Mouse (Mus musculus): ENCODE data around the gene Sirt7. TPM values are rescaled to one million over a fixed set of nuclear protein-coding genes. Genes with fewer than 3 reads are reported as not detected.
"Not testable (repeated sequence)": the region's sequence is repeated elsewhere in the genome, so short reads cannot be mapped to it uniquely, and the experiment has no call there.

Gene Sirt7
- polyA plus RNA-seq, 1 experiment from 2014 or later = 30.0 TPM

DNA sequence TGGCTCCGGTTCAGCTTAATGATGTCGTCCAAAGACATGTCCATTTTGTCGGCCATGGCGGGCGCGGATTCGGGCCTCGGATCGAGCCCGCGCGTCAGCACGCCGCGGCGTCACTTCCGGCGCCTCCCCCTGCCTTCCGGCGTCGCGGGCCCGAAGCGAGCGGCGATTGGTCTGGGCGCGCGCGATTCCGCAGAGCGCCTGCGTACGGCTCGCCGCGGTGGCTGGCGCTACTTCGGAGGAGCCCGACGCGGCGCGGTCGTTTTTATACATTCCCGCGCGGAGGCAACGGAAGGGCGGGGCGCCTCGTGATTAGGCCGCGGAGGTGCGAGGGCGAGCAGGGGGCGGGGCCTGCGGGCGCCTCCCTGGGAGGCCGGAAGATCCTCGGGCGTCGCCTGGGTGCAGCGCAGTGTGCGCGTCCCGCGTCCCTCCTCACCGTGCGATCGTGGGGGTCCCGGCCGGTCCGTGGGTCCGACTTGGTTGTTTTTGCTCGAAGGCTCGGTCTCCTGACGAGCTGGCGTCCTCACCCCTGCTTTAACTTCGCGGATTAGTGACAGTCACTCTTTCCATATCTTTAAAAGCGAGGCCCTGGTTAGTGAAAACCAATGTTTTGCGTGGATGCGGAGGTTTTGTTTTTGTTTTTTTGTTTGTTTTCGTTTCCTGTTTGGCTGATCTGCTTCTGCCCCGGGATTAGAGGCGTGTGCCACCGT lies 26.6 kb downstream of the Sirt7 start, which contains the start of the genes Alyref and Anapc11:
Gene Alyref, minus strand, starts transcription at position 83 of the 707 bp plus-strand sequence.
Gene Anapc11, plus strand, starts transcription at position 139 of the 707 bp plus-strand sequence.
- under 1% methylated on average over 88 of the region's 88 CpGs for WGBS
- Histone ChIP-seq H3K4me2 (peak within 1 kb of the TSS; percentile 98), H3K27me3 (no peaks in the 10 kb centered on the region), H3K36me3 (peaks cover 66% of the 10 kb centered on the region), H3K9me3 (no peaks in the 10 kb centered on the region), H3K9ac (peak within 1 kb of the TSS; percentile 99), H3K4me3 (peak within 1 kb of the TSS; percentile 98), H3K4me1 (peaks cover 27% of the 10 kb centered on the region), H3K27ac (peak within 1 kb of the TSS; percentile 94)
- peak; percentile 93 for ATAC-seq (ENCODE audit: insufficient number of reproducible peaks, insufficient read depth, low FRiP score, low TSS enrichment, low read depth)

DNA sequence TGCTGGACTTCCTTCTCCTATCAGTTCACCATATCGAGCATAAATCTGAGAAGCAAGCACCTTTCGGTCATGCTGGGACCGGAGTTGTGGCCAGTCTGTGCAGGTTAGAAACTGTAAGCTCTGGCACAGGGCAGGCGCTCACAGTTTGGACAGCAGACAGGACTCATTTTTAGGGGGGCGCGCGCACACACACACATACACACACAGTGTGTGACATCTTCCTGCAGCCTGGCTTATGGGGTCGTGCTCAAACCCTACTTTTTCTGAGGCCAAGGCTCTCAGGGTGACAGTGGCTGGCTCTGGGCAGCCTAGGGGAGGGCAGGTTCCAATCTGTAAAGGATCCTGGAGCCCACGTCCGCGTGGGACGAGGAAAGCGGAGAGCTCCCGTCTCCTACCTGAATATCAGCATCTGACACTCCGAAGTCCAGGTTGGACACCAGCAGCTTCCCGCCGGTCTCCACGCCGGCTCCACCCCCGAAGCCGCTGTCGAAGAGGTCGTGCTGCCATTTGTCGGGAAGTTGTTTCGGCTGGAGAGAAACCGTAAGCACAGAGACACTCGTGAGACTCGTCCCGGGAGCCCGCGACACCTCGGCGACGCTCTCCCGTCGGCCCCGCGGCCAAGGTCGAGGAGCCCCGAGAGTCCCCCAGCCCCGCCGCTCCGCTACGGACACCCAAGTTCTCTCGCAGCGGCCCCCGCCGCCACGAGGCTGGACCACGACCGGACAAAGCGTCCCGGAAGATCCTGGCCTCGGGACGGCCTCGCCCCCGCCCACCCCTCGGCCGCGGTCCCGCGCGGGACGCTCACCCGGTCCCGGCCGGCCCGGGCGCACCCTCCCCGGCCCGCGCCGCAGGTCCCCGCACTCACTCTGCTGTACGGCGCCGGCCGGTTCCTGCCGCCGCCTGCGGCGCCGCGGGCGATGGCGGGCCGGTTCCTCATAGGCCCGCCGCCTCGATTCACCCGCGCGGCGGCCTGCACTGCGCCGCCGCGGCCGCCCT lies 27.5 kb downstream of the Sirt7 start:
- Histone ChIP-seq H3K9ac (peak overlapping the region; percentile 99), H3K4me3 (peak overlapping the region; percentile 98), H3K27ac (peak overlapping the region; percentile 94), H3K36me3 (peaks cover 66% of the 10 kb centered on the region), H3K9me3 (no peaks in the 10 kb centered on the region), H3K4me1 (peaks cover 27% of the 10 kb centered on the region), H3K27me3 (no peaks in the 10 kb centered on the region), H3K4me2 (peak overlapping the region; percentile 98)
- whole genome bisulfite sequencing = 4% methylated on average over 95 of the region's 99 CpGs
- ATAC-seq (ENCODE audit: insufficient number of reproducible peaks, insufficient read depth, low FRiP score, low TSS enrichment, low read depth) = peak; percentile 49

DNA sequence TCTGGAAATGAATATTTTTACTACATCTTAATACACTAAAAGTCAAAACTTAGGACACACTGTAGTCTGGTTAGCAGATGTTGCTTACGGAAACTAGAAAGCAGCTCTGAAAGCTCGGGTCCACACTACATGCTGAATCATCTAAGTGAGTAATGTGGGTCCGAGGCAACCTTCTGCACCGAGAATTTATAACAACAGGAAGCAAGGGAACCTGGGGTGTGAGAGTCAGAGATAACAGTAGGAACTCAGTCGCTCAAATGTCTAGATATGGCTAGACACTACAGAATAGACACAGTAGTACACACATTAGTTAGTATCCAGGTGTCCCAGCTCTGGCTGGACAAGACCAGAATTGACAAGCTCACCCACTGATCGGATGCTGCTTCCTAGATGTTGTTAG lies 36.5 kb downstream of the Sirt7 start:
- no peak for ATAC-seq (ENCODE audit: insufficient number of reproducible peaks, insufficient read depth, low FRiP score, low TSS enrichment, low read depth)
- 95% methylated on average over 6 of the region's 6 CpGs for WGBS
- Histone ChIP-seq H3K9ac (no peak overlapping the region), H3K27me3 (no peaks in the 10 kb centered on the region), H3K36me3 (peaks cover 96% of the 10 kb centered on the region), H3K4me3 (no peak overlapping the region), H3K27ac (no peak overlapping the region), H3K4me1 (no peaks in the 10 kb centered on the region), H3K4me2 (no peak overlapping the region), H3K9me3 (peaks cover 4% of the 10 kb centered on the region; the same call in 1 of the 2 replicates)

DNA sequence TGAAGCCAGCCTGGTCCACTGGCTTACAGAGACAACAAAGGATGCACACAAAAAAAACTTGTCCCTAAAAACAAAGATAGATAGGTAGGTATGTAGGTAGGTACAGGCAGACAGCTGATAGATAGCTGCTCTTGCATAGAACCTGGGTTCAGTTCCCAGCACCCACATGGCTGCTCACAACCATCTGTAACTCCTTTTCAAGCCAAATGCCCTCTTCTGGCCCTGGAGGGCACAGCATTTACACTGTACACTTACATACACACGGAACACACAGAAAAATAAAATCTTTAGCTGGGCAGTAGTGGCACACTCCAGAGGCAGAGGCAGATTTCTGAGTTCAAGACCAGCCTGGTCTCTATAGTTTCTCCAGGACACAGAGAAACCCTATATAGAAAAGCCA lies 41.1 kb downstream of the Sirt7 start:
- Histone ChIP-seq H3K9me3 (peaks cover 4% of the 10 kb centered on the region; the same call in 1 of the 2 replicates), H3K27ac (no peak overlapping the region), H3K4me1 (peaks cover 22% of the 10 kb centered on the region), H3K9ac (no peak overlapping the region), H3K27me3 (no peaks in the 10 kb centered on the region), H3K4me3 (no peak overlapping the region), H3K36me3 (peaks cover 63% of the 10 kb centered on the region), H3K4me2 (no peak overlapping the region)
- no peak for ATAC-seq (ENCODE audit: insufficient number of reproducible peaks, insufficient read depth, low FRiP score, low TSS enrichment, low read depth)
- 91% methylated on average over 1 of the region's 1 CpGs for WGBS

DNA sequence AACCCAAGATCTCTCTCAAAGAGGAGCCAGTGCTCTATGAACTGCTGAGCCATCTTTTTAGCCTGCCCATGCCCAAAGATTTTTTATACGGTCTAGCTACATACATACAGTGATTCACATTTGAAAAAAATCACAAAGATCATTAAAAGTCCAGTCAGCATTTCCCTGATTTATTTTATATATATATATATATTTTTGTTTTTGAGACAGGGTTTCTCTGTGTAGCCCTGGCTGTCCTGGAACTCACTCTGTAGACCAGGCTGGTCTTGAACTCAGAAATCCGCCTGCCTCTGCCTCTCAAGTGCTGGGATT lies 42.1 kb downstream of the Sirt7 start:
- H3K4me3 ChIP-seq; H3K9ac ChIP-seq; ATAC-seq (ENCODE audit: insufficient number of reproducible peaks, insufficient read depth, low FRiP score, low TSS enrichment, low read depth); H3K27me3 ChIP-seq; H3K27ac ChIP-seq; H3K4me2 ChIP-seq; H3K9me3 ChIP-seq: not testable (repeated sequence)
- 90% methylated on average over 2 of the region's 2 CpGs for WGBS
- Histone ChIP-seq H3K4me1 (peaks cover 28% of the 10 kb centered on the region), H3K36me3 (peaks cover 63% of the 10 kb centered on the region)

DNA sequence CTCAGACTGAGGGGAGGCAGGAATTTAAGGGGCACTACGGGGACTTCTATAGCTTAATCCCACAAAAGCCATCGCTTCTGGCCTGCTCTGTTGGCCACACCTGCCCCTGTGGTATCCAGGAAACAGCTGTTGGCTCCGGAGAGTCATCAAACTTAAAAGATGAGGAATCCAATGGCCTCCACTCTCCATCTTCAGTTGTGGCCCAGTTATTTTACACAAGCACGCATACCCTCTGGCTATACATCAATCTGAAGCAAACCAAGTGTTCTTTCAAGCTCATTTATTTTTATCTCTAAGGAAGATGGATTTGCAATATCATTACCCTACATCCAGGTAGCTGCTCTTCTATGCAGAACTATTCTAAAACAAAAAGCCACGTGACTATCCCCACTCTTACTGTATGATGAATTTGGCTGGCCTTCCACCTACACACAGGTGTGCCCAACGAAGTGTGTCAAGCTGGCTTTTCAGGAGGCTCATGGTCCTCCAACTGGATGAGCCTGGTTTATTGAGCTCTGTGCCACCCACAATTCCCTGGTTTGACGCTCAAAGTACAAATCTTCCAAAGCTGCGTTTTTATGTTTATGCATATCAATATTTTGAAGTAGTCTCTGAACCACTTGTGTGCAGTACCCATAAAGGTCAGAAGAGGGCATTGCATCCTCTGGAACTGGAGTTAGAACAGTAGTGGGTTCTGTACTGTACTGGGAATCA lies 42.6 kb downstream of the Sirt7 start:
- Histone ChIP-seq H3K9ac (peak overlapping the region; percentile 95), H3K4me3 (peak overlapping the region; percentile 87), H3K9me3 (peaks cover 4% of the 10 kb centered on the region; the same call in 1 of the 2 replicates), H3K27me3 (no peaks in the 10 kb centered on the region), H3K4me2 (peak overlapping the region; percentile 98), H3K36me3 (peaks cover 63% of the 10 kb centered on the region), H3K4me1 (peaks cover 28% of the 10 kb centered on the region), H3K27ac (peak overlapping the region; percentile 92)
- WGBS = 83% methylated on average over 8 of the region's 8 CpGs
- ATAC-seq (ENCODE audit: insufficient number of reproducible peaks, insufficient read depth, low FRiP score, low TSS enrichment, low read depth) = no peak

DNA sequence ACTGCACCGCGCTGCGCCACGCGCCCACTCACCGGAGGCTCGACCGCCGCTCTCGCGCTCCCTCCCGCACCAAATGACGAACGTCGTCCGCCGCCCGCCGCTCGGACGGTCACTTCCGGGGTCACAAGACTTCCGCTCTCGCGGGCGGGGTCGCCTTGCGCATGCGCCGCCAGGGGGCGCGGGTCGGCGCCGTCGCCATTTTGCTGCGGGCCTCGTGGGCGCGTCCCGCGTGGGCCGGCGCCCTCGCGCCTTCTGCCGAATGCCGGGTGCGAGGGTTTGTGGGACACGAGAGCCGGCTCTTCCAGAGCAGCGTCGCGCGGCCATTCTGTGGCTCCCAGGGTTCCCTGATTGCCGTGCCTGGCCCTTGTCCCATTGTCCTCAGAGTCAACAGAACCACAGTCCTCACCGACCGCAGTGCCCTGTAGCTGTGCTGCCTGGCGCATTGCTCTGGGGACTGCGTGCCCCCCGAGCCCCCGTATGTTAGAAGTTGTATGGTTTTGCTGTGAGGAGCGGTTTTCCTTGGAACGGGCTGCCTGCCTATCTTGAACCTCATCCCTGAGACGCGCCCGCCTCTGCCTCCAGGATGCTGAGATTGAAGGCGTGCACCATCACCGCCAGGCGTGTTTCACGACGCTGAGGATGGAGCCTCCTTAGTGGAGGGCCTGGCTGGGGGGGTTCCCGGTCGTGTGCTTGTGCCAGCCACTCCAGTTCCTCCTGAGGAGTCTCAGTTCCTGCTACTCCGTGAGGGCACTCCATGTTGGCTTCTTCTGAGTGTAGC lies 43.4 kb downstream of the Sirt7 start, which contains the start of gene Arhgdia:
Gene Arhgdia, minus strand, starts transcription at position 135 of the 778 bp plus-strand sequence.
- ATAC-seq (ENCODE audit: insufficient number of reproducible peaks, insufficient read depth, low FRiP score, low TSS enrichment, low read depth) = peak; percentile 34; the same call in 1 of the 2 replicates
- Histone ChIP-seq H3K4me2 (peak within 1 kb of the TSS; percentile 98), H3K9ac (peak within 1 kb of the TSS; percentile 95), H3K4me1 (peaks cover 28% of the 10 kb centered on the region), H3K4me3 (peak within 1 kb of the TSS; percentile 87), H3K27me3 (no peaks in the 10 kb centered on the region), H3K36me3 (peaks cover 64% of the 10 kb centered on the region), H3K9me3 (peaks cover 4% of the 10 kb centered on the region; the same call in 1 of the 2 replicates), H3K27ac (peak within 1 kb of the TSS; percentile 92)
- WGBS = 5% methylated on average over 72 of the region's 75 CpGs

DNA sequence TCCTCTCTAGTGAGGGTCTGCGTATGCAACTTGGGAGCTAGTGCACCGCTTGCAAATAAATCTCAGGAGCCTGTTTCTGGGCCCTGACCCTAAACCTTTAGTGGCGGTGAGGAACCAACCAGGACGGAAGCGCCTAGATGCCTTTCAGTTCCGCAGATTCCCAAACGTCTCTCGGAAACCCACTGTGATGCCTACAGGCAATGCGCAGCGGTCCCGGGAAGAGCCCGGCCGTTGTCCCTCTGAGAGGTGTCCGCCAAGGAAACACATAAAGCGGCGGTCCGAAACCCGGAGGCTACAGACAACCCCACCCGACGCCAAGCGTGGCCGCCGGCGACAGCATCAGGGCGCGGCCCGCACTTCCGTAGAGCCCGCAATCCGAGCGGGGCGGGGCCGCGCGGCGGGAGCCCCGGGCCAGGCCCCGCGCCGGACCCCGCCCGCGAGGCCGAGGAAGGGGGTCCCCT lies 44.1 kb downstream of the Sirt7 start:
- no peak for ATAC-seq (ENCODE audit: insufficient number of reproducible peaks, insufficient read depth, low FRiP score, low TSS enrichment, low read depth)
- Histone ChIP-seq H3K36me3 (peaks cover 62% of the 10 kb centered on the region), H3K4me1 (peaks cover 28% of the 10 kb centered on the region), H3K9ac (peak overlapping the region; percentile 95), H3K4me2 (peak overlapping the region; percentile 98), H3K27me3 (no peaks in the 10 kb centered on the region), H3K4me3 (peak overlapping the region; percentile 87), H3K27ac (peak overlapping the region; percentile 92), H3K9me3 (peaks cover 4% of the 10 kb centered on the region; the same call in 1 of the 2 replicates)
- WGBS = under 1% methylated on average over 44 of the region's 44 CpGs

DNA sequence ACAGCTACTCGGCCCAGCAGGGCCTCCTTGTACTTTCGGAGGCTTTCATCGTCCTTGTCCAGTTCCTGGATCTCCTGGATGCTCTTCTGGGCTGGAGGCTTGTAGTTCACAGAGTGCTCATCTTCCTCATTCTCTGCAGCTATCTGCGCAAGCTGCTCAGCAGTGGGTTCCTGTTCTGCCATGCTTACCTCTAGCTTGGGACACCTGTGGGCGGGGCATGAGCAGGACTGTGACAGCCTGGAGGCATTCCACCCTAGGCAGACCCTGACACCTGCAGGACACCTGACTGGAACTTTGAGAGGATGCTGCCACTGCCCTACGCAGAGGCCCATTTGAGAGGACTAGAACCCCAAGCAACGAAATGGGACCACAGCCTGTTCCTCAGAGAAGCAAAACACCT lies 44.9 kb downstream of the Sirt7 start:
- no peak for ATAC-seq (ENCODE audit: insufficient number of reproducible peaks, insufficient read depth, low FRiP score, low TSS enrichment, low read depth)
- H3K4me2 ChIP-seq = peak overlapping the region; percentile 98
- H3K9ac ChIP-seq = peak overlapping the region; percentile 95
- H3K27ac ChIP-seq = peak overlapping the region; percentile 92
- peak overlapping the region; percentile 87 for H3K4me3 ChIP-seq
- H3K9me3 ChIP-seq = peaks cover 4% of the 10 kb centered on the region; the same call in 1 of the 2 replicates
- H3K4me1 ChIP-seq = peaks cover 28% of the 10 kb centered on the region
- 52% methylated on average over 7 of the region's 7 CpGs for WGBS
- H3K27me3 ChIP-seq = no peaks in the 10 kb centered on the region
- H3K36me3 ChIP-seq = peaks cover 55% of the 10 kb centered on the region

DNA sequence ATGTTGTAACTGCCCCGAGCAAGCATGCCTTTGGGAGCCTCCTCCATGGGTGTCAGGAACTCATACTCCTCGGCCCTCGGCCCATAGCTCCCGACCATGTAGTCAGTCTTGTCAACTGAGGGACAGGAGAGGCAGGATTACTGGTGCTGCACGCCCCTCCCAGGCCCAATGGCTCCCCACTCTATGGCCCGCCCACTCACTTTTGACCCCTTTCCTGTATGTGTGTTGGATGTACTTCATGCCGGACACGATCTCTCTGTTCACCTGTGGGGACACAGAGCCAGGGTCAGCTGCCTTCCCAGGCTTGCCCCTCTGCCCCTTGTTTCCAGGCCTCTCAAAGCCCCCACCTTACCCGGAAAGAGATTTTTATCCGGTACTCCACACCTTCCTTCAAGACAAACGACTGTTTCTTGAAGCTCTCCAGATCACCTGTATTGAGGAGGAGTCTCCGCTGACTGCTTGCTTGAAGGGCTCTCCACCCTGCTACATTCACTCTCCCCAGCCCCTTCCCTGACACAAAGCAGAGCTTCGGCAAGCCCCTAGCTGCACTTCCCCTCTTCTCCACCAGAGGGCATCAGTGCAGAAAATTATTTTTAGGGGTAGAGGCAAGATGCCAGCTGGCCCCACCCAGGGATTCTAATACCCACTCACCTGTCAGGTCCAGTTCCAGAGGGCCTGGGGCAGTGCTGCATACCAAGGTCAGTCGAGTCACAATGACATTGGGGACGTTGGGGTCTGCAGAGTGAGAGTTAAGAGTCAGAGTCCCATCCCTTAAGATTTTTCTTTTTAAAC lies 45.5 kb downstream of the Sirt7 start:
- peak overlapping the region; percentile 92 for H3K27ac ChIP-seq
- peak overlapping the region; percentile 98 for H3K4me2 ChIP-seq
- 58% methylated on average over 15 of the region's 15 CpGs for WGBS
- peak overlapping the region; percentile 87 for H3K4me3 ChIP-seq
- peaks cover 31% of the 10 kb centered on the region for H3K4me1 ChIP-seq
- H3K36me3 ChIP-seq = peaks cover 50% of the 10 kb centered on the region
- H3K9me3 ChIP-seq = peaks cover 4% of the 10 kb centered on the region; the same call in 1 of the 2 replicates
- H3K27me3 ChIP-seq = no peaks in the 10 kb centered on the region
- no peak for ATAC-seq (ENCODE audit: insufficient number of reproducible peaks, insufficient read depth, low FRiP score, low TSS enrichment, low read depth)
- H3K9ac ChIP-seq = peak overlapping the region; percentile 95
